Mouse (Mus musculus) 416B (cell line): ENCODE data around the gene Ovol2.
"Not testable (repeated sequence)": the region's sequence is repeated elsewhere in the genome, so short reads cannot be mapped to it uniquely, and the experiment has no call there.

Experiments
- DNase-seq: peaks from one replicate; pipeline ENCODE4 v3.0.0; 2011; ENCODE audit warnings: low read depth

Ovol2 gene

DNA sequence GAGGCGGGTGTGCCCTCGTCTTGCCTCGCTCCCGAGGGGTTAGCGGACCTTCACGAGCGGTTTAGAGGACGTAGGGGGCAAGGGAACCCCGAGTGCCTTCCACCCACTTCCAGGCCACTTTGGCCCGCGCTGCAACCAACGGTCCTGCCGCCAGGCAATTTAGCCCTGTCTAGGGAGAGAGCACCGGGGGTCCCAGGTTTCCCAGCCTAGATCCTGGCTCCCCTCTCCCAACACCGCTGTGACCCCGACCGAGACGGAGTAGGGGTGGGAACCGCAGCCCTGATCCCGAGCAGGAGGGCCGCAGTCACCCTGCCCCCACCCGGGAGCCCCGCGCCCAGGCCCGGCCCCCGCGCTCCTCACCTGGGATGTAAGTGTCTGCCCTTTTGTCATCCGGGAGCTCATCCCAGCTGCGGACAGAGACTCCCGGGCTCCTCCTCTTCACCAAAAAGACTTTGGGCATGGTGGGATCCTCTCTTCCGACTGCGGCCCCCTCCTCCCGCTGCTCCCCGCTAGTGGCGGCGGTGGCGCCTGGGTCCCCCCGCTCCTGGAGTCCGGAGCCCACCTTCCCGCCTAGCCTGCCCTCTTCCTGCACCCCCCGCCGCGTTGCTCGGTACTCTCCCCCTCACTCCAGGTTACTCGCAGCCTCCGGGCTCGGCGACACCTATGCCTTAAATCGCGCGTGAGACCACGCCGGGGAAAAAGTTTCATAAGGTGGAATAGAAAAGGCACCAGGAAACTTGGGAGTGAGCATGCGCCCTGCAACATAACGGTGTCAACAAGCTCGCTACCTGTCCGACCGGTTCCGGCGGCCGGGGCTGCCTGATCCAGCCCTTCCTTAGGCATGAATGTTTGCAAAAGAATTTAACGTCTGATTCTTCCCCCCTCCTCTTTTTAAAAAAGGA is at the start of gene Ovol2:
Gene Ovol2, minus strand, starts transcription at position 746 of the 902 bp plus-strand sequence.
- DNase-seq, result no peak

DNA sequence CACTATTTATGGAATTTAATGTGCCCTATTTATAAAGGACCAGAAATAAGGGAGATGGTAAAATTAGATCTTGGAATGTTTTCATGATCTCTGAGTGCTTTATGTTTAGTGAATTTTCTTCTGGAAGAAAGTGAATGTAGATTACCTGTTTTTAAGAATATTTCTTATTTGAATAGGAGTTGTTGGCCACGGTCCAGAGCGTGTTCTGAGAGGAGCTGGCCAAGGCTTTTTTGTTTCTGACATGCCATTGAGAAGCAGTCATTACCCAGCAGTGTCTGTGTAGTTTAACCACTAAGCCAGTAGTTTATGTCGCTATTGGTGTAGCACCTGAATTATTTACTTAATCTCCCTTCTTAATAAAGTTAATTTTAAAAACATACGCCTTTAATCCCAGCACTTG is 49.8 kb upstream of the Ovol2 start:
- DNase-seq, result no peak

DNA sequence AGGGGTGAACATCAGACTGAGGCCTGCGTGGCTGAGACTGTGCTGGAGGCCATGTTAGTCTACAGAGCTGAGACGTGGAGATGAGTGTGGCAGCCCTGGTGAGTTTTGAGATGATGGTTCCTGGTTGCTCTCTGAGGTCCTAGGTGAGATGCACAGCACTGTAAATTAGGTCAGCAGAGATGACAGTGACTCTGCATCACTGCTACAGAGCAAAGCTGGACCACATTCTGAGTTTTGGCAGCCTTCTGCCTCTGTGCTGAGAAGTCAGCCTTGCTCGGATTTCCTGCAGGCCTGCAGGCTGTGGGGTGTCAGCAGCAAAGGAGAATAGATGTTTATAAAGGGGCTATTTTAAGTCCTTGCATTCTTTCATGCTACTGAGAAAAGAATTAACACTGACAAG is 49.3 kb upstream of the Ovol2 start:
- no peak for DNase-seq

DNA sequence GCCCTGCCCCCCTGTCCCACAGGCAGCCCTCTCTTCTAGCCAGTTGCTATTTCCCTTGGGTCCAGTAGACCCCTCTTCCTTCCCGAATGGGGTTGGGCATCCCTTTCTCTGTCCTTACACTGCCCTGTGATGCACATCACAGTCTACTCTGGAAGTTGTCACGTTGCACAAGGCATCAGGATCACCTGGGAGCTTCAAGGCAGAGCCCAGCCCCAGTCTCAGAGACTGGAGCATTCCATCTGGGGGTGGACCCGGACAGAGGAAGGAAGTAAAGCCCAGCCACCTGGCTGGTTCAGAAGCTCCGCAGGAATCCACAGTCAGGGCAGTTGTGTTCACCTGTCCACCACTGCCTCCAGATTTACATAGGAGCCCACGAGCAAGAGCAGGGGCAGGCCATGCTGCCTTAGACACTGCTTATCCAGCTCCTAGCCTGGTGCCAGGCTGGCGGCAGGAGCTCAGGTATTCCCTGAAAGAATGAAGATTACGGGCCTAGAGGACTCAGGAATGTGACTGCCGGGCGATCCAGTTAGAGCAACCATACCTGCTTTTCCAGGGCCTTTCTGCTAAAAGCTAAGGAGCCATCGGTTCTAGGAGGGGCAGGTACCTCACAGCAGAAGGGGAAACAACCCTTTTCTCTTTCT is 43.2 kb upstream of the Ovol2 start:
- DNase-seq, result no peak

DNA sequence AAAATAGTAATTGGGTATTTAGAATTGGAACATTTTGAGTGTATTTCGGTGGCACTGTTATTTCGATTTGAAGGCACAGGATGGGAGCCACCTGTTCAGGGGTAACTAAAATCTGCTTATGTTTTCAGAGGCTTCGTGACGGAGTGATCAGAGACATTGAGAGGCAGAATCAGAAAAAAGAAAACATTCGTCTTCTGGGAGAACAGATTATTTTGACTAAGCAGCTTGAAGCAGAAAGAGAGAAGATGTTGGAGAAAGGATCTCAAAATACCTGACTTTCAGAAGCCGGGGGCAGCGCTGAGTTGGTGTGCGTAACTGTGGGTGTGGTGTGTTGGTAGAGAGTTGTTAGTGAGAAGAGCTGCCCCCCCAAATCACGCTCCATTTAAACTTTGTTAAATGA is 41.1 kb upstream of the Ovol2 start:
- no peak for DNase-seq

DNA sequence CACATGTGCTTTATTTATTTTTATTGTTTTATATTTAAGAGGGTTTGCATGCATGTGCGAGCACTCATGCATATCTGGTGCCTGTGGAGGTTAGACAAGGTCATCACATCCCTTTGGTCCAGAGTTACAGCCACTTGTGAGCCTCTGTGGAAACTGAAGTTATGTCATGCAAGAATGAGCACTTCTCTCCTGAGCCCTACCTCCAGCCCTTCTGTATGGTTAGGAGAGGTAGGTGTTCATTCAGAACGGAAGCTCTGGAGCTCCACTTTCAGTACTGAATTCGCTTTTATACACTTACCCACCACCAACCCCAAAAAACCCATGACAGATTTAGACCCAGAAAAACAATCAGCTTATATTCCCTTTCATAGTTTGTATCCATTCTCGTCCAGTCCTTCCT is 39.6 kb upstream of the Ovol2 start:
- DNase-seq, result no peak

DNA sequence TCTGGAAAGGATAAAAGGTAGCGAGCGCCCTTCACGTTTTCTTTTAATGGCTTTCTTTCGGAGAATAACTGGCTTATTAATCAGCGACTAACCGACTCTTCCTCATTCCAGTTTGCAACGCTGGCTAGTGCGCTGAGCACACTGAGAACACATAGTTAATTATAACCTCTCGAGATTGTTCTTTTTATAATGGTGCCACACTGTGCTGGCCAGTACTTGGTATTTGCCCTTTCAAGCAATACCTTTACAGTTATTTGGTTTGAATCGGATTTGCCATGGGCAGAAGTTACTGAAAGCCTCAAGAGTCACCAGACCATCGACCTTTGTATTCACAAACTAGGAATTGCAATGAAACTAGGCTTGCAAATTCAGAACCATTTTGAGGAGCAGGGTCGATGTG is 37.6 kb upstream of the Ovol2 start:
- DNase-seq, result no peak

DNA sequence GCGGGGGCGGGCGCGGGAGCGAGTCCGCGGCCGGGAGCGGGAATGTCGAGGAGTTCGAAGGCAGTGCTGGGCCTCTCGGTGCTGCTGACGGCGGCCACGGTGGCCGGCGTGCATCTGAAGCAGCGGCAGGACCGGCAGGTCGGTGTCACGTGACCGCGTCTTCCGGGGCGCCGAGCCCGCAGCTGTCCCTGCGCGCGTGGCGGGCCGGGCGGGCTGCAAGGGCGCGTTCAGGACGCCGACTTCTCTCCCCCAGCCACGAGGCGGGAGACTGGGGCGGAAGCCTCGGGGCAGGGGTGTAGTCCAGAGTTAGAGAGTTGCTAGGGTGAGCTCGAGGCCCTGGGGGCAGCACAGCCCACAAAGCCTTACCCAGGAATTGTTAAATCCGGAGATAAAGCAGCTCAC is 37.1 kb upstream of the Ovol2 start:
- peak; percentile 73 for DNase-seq

DNA sequence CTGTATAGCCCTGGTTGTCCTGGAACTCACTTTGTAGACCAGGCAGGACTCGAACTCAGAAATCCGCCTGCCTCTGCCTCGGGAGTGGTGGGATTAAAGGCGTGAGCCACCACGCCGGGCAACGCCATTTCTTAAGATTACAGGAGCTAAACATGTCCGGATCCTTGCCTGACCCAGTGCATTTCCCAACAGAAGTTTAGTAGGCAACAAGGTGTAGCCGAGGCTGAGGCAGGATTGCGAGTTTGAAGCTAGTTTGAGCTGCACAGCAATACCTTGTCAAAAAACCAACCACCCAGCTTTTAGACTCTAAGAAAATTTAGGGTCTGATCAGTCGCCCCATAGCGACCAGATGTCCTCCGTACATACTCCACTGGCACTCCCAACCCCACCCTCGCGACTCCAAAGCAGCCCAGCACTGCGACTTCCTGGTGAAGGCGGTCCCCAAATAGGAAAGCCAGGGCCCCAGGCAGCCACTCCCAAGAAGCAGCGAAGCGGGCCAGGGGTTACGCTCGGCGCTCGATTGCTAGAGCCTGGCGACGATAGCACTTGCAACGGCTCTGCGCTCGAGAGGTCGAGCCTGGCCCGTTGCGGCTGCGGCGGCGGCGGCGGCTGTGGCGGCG is 36.6 kb upstream of the Ovol2 start, which contains the start of the genes Kat14 and Pet117:
Gene Kat14, plus strand, starts transcription at position 584 of the 620 bp plus-strand sequence.
Gene Pet117, plus strand, starts transcription at position 597 of the 620 bp plus-strand sequence.
- peak; percentile 97 for DNase-seq

DNA sequence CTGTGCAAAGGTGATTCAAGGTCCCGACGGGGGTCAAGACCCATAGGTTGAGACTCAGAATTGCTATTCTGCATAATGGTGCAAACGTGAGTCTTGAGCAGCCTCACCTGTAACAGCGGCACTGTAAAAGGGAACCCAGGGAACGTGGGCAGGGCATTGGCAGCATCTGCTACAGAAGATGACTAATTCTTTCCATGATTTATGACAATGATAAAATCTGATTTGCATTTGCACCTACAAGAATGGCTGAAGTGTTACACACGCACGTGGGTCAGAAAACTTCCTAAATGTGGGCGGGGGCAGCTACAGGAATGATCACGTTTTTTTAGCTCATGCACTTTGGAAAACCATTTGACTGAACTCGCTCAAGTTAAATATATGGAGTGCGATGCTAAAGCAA is 20.9 kb upstream of the Ovol2 start:
- no peak for DNase-seq

DNA sequence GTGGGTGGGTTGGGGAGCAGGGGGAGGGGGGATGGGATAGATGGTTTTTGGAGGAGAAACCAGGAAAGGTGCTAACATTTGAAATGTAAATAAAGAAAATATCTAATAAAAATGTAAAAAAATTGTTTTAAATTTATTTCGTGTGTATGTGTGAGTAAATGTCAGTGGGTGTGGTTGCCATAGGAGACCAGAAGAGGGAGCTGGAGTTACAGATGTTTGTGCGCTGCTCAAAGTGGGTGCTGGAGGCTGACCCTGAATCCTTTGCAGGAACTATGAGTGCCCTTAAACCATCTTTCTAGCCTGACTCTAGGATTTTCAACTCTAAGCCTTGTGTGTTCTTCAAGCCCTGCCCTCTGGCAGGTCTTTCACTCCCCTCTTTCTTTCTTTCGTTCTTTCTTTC is 16.6 kb upstream of the Ovol2 start:
- peak; percentile 53 for DNase-seq

DNA sequence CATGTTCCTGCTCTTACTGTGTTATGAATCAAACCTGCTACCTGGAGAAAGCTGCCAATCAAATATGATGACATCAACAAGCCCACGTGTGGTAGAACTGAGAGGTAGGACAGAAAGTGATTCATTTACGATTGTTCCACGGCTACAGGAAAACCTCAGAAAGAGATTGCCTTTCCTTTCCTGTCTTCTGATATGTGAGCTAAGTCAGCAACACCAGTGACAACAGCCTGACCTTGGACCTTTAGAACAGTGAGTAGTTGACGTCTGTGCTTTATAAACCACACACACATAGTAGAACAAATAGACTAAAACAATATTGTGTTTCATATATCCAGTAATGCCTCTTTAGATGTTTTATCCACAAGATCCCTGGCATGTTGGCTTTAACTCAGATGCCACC is 11.2 kb upstream of the Ovol2 start:
- peak; percentile 73 for DNase-seq

DNA sequence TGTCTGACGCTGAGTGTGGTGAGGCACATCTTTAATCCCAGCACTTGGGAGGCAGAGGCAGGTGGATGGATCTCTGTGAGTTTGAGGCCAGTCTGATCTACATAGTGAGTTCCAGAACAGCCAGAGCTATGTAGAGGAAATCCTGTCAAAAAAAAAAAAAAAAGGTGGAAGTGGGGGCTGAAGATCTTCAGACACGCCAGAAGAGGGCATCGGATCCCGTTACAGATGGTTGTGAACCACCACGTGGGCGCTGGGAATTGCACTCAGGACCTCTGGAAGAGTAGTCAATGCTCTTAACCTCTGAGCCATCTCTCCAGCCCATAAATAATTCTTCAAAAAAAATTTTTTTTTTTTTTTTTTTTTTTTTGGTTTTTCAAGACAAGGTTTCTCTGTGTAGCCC is 6.2 kb upstream of the Ovol2 start:
- DNase-seq, result not testable (repeated sequence)

DNA sequence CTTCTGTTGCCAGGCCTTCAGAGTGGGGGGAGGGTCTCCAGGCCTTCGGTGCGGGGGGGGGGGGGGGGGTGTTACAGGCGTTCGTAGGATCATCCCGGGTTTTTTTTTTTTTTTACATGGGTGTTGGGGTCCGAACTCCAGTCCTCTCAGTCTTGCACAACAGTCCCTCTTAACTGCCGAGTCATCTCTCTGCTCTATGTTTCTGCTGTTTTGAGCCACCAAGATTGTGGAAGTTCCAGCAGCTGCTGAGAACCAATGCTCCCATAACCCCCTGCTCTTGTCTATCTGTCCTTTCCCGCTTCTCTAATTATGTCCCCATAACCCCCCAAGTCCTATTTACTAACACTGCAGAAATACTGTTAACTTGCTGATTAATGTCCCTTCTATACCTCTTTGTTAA is 5.8 kb upstream of the Ovol2 start:
- DNase-seq, result peak; percentile 67

DNA sequence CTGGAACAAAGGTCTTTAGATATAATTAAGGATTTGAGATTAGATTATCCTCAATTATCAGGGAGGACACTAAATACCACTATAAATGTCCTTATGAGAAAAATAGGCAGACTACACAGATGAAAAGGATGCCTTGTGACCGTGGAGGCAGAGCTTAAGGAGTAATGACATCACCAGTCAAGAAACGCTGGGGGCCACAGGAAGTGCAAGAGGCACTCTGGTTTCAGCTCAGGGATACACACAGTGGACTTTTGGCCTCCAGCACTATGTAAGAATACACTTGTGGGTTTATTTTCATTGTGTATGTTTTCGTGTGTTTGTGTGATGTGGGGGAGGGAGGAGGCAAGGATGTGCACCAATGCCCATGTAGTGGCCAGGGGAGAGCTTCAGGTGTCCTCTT is 5.3 kb upstream of the Ovol2 start:
- peak; percentile 61 for DNase-seq

DNA sequence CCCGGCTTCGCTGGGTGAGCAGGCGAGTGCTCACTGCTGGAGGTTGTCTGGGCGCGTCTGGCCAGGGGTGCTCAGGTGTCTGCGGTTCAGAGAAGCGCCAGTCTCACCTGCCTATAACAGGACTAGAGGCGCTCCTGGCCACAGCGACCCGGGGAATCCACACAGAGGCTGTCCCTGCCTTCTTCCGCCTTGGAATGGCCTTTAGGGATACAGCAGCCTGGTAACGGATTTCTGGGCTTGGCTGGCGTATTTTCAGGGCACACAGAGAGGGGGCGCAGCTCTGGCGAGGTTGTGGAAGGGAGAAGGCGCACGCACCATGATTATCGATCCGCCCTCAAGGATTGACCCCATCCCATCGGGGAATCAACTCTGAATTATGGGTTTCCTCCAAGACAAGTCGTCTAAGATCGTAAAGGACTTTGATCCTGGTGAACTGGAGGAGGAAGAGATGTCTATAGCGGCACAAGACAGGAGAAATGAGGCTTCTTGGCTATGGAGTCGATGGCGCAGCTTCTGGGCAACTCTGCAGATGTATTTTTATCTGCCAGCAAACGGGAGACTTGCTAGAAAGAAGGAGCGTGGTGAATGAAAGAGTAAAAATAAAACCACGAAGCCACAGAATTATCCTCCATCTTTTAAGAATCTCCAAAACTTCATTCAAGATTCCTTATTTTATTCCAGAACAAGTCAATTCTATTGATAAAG is 1.3 kb upstream of the Ovol2 start:
- DNase-seq, result no peak

DNA sequence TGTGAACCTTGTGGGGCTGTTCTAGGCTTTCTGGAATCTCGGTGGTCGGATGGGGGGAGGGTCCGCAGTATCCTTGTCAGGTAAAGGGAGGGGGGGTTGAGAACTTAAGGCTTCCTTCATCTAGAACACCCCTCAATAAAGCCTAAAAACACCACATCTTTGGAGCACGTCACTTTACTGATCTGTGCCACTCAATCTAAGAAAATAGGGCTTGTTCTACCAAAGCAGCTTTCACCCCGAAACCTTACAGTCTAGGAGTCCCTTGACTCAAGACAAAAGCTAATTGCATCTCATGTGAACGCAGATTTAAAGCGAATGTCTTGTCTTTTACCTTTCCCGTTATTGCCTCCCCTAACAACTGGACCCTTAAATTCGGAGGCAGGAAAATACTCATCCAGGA is 540 bp upstream of the Ovol2 start:
- DNase-seq, result no peak

DNA sequence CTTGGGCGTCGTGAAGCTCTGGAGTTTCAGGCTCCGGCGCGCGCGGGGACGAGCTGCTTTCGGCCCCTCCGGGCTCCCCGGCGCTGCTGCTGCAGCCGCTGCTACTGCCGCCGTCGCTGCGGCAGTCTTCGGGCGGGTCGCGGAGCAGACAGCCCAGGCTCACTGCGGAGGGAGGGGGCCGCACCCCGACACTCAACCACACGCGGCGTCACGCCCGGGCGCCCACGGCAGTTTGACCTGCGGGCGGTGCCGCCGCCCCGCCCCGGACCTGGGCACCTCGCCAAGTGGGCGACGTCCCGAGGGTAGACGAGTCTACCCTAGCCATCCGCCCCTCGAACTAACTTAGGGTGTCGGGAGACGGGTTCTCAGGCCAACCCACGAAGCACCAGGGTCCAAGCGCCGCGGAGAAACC is 980 bp downstream of the Ovol2 start:
- no peak for DNase-seq

DNA sequence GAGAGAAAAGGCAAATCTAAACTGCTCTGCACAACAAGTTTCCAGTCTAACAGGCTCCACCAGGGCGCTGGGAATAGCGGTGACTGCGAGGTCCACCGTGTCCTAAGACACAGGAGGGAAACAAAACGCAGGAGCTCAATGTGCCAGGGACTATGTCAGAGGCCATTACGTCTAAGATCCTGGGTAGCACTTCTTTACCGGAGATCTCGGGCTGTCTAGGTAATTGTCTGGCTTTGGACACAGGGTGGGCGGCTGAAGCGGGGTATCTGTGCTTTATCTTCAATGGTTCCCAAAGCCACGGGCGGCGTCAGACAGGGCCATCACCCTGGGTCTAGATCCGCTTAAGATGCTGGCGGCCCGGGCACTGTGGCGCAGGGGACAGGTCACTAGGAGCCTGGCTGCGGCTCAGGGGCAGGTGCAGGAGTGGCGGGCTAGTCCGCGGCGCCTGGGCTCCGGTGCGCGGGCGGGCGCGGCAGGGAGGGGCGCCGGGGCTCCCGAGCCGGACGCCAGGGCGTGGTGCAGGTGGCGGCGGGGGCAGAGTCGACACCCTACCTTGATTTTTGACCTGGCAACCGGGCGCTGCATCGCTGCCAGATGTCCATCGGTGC is 1.5 kb downstream of the Ovol2 start:
- DNase-seq, result no peak

DNA sequence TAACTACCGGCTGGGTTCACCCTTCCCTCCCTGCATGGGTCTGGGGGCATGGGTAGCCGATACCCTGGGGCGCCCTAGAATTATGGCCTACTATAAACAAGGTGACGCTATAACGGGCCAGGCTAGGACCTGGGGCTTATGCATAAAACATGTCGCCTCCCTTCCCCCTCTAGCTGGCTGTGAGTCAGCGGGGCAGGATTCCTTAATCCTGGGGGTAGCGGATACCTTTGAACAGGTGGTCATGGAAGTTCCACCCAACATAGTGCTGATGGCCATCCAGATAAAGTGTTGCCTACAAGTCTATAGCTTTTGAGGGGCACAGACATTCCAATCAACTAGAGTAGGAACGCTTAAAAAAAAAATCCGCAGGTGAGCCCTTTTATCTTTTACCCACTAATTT is 2.0 kb downstream of the Ovol2 start:
- no peak for DNase-seq

DNA sequence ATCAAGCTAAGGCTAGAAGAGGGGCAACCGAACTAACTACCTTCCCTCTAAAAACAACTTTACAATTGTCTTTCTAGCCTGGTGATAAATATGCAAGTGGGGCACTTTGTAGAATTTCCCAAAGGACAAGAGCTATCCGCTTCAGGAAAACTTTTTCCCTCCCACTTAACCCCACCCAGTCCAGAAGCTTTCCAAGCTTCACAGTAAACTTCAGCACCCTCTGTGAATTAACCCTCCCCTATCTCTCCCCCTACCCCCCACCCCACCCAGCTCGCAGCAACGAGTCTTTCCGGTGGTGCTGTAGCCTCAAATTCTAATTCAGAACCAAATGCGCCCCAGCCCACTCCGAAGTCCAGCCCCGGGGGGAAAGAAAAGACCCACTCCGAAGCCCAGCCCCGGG is 2.5 kb downstream of the Ovol2 start:
- DNase-seq, result no peak

DNA sequence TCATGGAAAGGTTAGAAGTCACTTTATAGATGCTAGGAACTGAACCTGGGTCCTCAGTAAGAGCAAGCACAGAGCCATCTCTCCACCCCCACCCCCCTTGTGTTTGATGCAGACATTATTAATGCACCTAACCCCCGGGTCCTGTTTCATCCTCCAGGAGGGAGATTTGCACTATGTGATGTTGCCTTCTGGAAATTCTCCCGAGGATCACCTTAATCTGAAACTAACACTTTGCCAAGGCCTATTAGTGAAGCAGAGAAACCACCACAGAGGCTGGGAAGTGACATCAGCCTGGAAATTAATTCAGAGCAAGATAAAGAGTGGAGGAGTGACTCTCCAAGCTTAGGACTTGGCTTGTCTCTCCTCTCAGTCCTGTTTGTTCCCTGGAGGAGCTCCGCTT is 7.7 kb downstream of the Ovol2 start:
- no peak for DNase-seq
